Mouse (Mus musculus) liver, postnatal 0 days (tissue): ENCODE data around the gene Vps33b.

Experiments
- CTCF ChIP-seq: sonication (generic); IDR thresholded peaks from 2 replicates; pipeline ENCODE4 v1.5.1; 2016; ENCODE audit warnings: antibody characterized with exemption, low read depth
- EP300 ChIP-seq: IDR thresholded peaks from 2 replicates; pipeline ENCODE4 v1.6.1; 2016; ENCODE audit warnings: antibody characterized with exemption, low read depth, mild to moderate bottlenecking

DNA sequence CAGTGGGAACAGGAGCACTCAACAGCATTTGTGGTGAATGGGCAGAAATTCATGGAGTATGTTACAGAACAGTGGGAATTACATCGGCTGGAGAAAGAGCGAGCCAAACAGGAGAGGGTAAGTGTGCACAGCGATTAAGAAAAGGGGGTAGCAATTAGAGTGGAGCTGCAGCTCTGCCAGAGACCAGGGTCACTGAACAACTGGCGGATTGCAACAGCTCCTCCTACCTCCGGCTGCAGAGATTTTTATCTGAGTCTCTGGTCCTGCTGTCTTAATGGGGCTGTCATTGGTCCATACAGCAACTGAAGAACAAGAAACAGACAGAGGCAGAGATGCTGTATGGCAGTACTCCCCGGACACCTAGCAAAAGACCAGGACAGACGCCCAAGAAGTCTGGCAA lies 41.3 kb downstream of the Vps33b start:
- no peak for TF ChIP-seq CTCF
- TF ChIP-seq EP300: no peak
